Mouse (Mus musculus): ENCODE data around the gene Matk. TPM values are rescaled to one million over a fixed set of nuclear protein-coding genes. Genes with fewer than 3 reads are reported as not detected.

The Matk gene
- total RNA-seq, 2 experiments from 2014 or later = 0.15 to 0.31 TPM

GRCm38 (mm10) chr10:81273842-81274241, 21.1 kb downstream of the Matk start:
- intact Hi-C loops (cut with DNase I) = no loop called here
- no peak for TF ChIP-seq CTCF (IDR thresholded peaks at IDR 0.05)
- no peak for DNase-seq
- H3K27ac ChIP-seq = no peak overlapping the region
- no peak overlapping the region for H3K4me3 ChIP-seq

GRCm38 (mm10) chr10:81277676-81278075, 24.9 kb downstream of the Matk start:
- no peak for DNase-seq
- intact Hi-C loops (cut with DNase I) = no loop called here
- no peak for TF ChIP-seq CTCF (IDR thresholded peaks at IDR 0.05)
- no peak overlapping the region for H3K27ac ChIP-seq
- H3K4me3 ChIP-seq = no peak overlapping the region

- Histone ChIP-seq H3K27ac (no peak overlapping the region), H3K4me3 (no peak overlapping the region)
- no peak for TF ChIP-seq CTCF (IDR thresholded peaks at IDR 0.05)
- intact Hi-C loops (cut with DNase I) = no loop called here
- DNase-seq = no peak
These were observed 26.8 kb downstream of the Matk start for GRCm38 (mm10) chr10:81279496-81279895.

GRCm38 (mm10) chr10:81284189-81284588, 31.5 kb downstream of the Matk start:
- intact Hi-C loops (cut with DNase I) = no loop called here
- H3K27ac ChIP-seq = no peak overlapping the region
- H3K4me3 ChIP-seq = no peak overlapping the region
- TF ChIP-seq CTCF (IDR thresholded peaks at IDR 0.05) = no peak
- DNase-seq = no peak

DNA sequence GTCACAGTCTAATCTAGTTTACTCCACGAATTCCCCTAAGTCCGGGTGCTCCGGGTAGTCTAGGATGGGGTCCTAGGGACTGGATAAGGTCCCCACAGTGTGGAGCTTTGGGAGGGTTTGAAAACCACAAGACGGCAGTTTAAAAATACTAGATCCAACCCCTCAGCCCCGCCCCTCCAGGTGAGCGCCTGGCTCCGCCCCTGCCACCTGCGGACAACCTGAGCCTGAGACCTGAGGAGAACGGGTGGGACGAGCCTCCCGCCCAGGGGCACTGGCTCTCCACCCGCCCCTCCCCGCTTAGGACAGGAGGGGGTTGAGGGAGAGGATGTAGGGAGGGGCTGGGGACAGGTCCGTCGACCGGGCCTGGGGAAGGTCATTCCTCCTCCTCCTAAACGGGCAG, 32.0 kb downstream of the Matk start:
- DNase-seq = no peak
- TF ChIP-seq CTCF (IDR thresholded peaks at IDR 0.05) = no peak
- no peak overlapping the region for H3K4me3 ChIP-seq
- intact Hi-C loops (cut with DNase I) = loop anchor here (5.0 kb wide), 1 partner anchor 168 kb away; no protein-coding TSS in a partner anchor
- H3K27ac ChIP-seq = no peak overlapping the region

GRCm38 (mm10) chr10:81285694-81286450, 33.1 kb downstream of the Matk start:
- intact Hi-C loops (cut with DNase I) = loop anchor here (5.0 kb wide), 1 partner anchor 166 kb away; no protein-coding TSS in a partner anchor

DNA sequence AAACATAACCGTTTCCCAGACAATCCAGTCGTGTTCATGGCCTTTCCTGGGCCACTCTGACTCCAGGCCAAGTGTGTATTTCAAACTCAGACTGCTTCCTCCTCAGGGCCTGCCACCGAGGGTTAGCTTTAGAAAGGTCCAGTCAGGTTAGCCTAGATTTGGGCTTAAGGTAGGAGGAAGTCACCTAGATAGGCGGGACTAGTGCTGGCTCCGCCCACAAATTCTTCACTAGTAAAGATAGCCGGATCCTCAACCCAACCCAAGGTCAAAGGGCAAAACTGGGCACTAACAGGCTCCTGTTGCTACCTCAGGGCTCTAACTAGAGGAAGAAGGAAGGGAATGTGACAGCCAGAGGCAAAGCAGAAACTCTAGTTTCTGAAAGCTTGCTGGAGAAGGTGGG, 33.9 kb downstream of the Matk start:
- intact Hi-C loops (cut with DNase I) = loop anchor here (5.0 kb wide), 1 partner anchor 166 kb away; no protein-coding TSS in a partner anchor
- no peak for DNase-seq
- no peak overlapping the region for H3K4me3 ChIP-seq
- no peak for TF ChIP-seq CTCF (IDR thresholded peaks at IDR 0.05)
- no peak overlapping the region for H3K27ac ChIP-seq

More at GRCm38 (mm10) chr10:81285694-81286450, 33.1 kb downstream of the Matk start:
- TF ChIP-seq CTCF (IDR thresholded peaks at IDR 0.05) = peak; percentile 3; the same call in 1 of the 2 replicates
- peak; percentile 94 for DNase-seq
- Histone ChIP-seq H3K4me3 (peak overlapping the region; percentile 67), H3K27ac (no peak overlapping the region)

DNA sequence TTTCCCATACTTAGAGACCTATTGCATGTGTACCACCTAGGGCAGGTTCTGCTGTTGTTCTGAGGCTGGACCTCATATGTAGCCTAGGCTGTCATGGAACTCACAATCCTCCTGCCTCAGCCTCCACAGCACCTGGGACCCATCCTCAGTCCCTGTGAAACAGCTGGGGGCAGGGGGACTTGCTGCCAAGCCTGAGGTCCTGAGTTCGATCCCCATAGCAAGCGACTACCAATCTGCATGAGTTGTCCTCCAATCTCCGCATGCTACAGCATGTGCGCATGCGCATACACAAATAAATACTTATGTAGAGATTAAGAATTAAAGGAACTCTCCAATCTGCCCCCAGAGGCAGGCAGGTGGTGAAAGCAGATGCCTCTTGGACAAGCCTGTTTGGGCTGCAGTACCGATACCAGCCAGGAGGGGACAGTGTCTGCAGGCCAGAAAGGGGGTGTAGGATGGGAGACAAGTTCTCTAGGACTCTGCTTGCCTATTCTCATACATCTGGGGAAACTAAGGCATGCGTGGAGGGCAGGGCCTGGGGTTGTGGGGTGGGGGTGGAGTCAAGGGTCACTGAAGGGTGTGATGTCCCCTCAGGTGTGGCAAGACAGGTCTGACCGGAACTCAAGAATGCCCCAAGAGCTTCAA, 34.9 kb downstream of the Matk start:
- peak; percentile 71 for DNase-seq
- TF ChIP-seq CTCF (IDR thresholded peaks at IDR 0.05) = peak; percentile 85
- Histone ChIP-seq H3K4me3 (no peak overlapping the region), H3K27ac (no peak overlapping the region)
- intact Hi-C loops (cut with DNase I) = loop anchor here (2.0 to 5.0 kb wide), 3 partner anchors 17 to 165 kb away; no protein-coding TSS in a partner anchor

GRCm38 (mm10) chr10:81288601-81289000, 35.9 kb downstream of the Matk start:
- H3K4me3 ChIP-seq = no peak overlapping the region
- no peak overlapping the region for H3K27ac ChIP-seq
- no peak for DNase-seq
- TF ChIP-seq CTCF (IDR thresholded peaks at IDR 0.05) = peak; percentile 64
- intact Hi-C loops (cut with DNase I) = loop anchor here (2.0 to 5.0 kb wide), 3 partner anchors 16 to 164 kb away; no protein-coding TSS in a partner anchor

GRCm38 (mm10) chr10:81289278-81289677, 36.5 kb downstream of the Matk start:
- peak; percentile 91 for TF ChIP-seq CTCF (IDR thresholded peaks at IDR 0.05)
- H3K4me3 ChIP-seq = no peak overlapping the region
- peak; percentile 76 for DNase-seq
- intact Hi-C loops (cut with DNase I) = loop anchor here (2.0 to 5.0 kb wide), 3 partner anchors 16 to 163 kb away; no protein-coding TSS in a partner anchor
- no peak overlapping the region for H3K27ac ChIP-seq

DNA sequence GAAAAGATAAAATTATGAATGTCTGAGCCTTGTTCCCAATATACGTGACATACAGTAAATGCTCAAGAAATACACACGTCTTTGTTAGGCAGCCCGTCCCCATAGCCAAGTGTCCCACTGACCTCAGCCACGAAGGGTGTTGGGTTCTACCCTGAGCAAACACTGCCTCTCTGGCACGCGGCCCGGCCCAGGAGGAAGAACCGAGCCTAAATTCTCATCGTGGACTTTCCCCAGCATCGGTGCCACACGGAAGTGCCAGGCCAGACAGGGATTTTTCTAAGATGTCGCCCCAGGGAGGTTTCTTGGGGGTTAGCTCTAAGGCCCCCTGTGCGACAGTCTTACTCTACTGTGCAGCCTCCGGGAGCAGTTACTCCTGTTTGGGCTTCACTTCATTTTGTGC, 37.1 kb downstream of the Matk start:
- no peak for DNase-seq
- no peak overlapping the region for H3K27ac ChIP-seq
- no peak overlapping the region for H3K4me3 ChIP-seq
- intact Hi-C loops (cut with DNase I) = loop anchor here (2.0 to 5.0 kb wide), 4 partner anchors 15 to 162 kb away; partner anchors contain the start of gene Hmg20b
- no peak for TF ChIP-seq CTCF (IDR thresholded peaks at IDR 0.05)

DNA sequence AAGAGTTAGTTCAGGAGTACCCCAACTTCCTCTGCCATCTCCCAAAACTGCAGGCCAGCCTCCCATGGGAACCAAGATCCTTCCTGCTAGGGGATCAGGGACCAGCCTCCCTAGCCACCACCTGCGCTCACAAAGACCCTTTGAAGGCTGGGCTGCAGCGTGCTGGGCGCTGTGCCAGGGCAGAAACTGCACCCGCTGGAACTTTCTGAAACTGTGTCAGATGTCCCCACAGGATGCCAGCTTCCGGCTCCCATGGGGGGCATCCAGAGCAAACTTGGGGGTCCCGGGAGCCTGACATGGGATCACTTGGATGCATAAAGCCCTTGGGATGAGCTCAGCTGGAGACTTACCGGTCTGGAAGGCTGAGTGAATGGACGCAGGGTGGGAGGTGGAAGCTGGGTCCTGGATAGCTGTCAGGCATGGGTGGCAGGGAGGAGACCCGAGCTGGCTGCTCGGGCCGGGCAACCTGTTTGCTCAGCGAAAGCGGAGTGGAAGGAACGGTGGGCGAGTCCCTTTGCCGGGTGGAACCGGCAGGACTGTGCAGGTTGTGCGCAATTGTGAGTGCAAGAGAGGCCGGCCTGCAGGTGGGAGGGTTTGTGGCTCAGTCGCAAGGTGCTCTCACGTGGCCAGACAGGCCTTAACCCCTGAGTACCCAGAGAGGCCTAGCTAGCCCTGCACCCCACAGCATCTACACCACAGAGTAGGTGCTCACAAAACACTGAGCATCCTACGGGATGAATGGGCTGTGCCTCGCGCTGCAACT, 38.1 kb downstream of the Matk start:
- no peak for DNase-seq
- TF ChIP-seq CTCF (IDR thresholded peaks at IDR 0.05) = no peak
- intact Hi-C loops (cut with DNase I) = loop anchor here (5.0 kb wide), 1 partner anchor 61 kb away; the partner anchor contains the start of gene Hmg20b
- H3K4me3 ChIP-seq = no peak overlapping the region
- no peak overlapping the region for H3K27ac ChIP-seq
